ENCODE assay signal across 16 mouse cellular contexts in genomic region chr2:69288989-69289388, GRCm38 (mm10). TPM values are rescaled to one million over a fixed set of nuclear protein-coding genes. Genes with fewer than 3 reads are reported as not detected.
DNase-seq lines count a peak whose midpoint lies in the region; ATAC-seq and TF ChIP-seq lines count a peak whose summit lies in the region.
"Had no signal": no experiment of that assay in that cellular context is flagged by ENCODE, and none has a peak within 500 bp of the region (broad histone marks: within the 10 kb centered on the region; RNA-seq: fewer than 3 reads in every experiment).

No protein-coding gene starts in this region.

- no peak overlapping the region for H3K27ac ChIP-seq in kidney, embryonic 14.5 days (ENCODE audit: low read depth, low read length)
- H3K27ac ChIP-seq: heart, adult 2 months; hindbrain, postnatal 0 days; limb, embryonic 12.5 days; midbrain, embryonic 12.5 days; neural tube, embryonic 12.5 days had no signal

- H3K4me3 ChIP-seq in kidney, embryonic 14.5 days (ENCODE audit: low read length): no peak overlapping the region
- no peak overlapping the region for H3K4me3 ChIP-seq in C2C12 (ENCODE audit: insufficient read depth, poor library complexity, severe bottlenecking)
- H3K4me3 ChIP-seq: heart, adult 2 months; limb, embryonic 12.5 days; midbrain, embryonic 12.5 days; neural tube, embryonic 12.5 days had no signal

- WGBS in kidney, embryonic 14.5 days: 67% methylated on average over 5 of the region's 5 CpGs

- H3ac ChIP-seq in C2C12 (ENCODE audit: control insufficient read depth, insufficient read length, low read depth): no peak overlapping the region

- H3K4me2 ChIP-seq in kidney, embryonic 14.5 days (replicated peaks; ENCODE audit: low read depth, low read length): no peak overlapping the region
- H3K4me2 ChIP-seq: limb, embryonic 12.5 days; midbrain, embryonic 12.5 days; neural tube, embryonic 12.5 days had no signal

- DNase-seq in kidney, adult 11 months: peak; percentile 17
- peak; percentile 84 for DNase-seq in adrenal gland, adult 2 months
- DNase-seq in kidney, postnatal 25 days: peak; percentile 14 to 36
- no peak for DNase-seq in thymus, postnatal 14 days
- no peak for DNase-seq in natural killer cell, adult 2 months (ENCODE audit: low spot score in 2 of 2)
- DNase-seq: cerebellum, adult 11-12 months; embryo, embryonic 11 days; thymus, postnatal 25 days had no signal

- H3K27me3 ChIP-seq in kidney, embryonic 14.5 days (ENCODE audit: control insufficient read depth, insufficient read depth, low read length): no peaks in the 10 kb centered on the region
- H3K27me3 ChIP-seq in C2C12 (ENCODE audit: control insufficient read depth, insufficient read depth, insufficient read length): no peaks in the 10 kb centered on the region
- H3K27me3 ChIP-seq: limb, embryonic 12.5 days; midbrain, embryonic 12.5 days; neural tube, embryonic 12.5 days had no signal

- ATAC-seq in kidney, embryonic 14.5 days (ENCODE audit: low FRiP score, low TSS enrichment): no peak
- ATAC-seq: hindbrain, postnatal 0 days had no signal

- H3K4me1 ChIP-seq in kidney, embryonic 14.5 days (ENCODE audit: control insufficient read depth, insufficient read depth, low read length): no peaks in the 10 kb centered on the region
- H3K4me1 ChIP-seq: limb, embryonic 12.5 days; midbrain, embryonic 12.5 days; neural tube, embryonic 12.5 days had no signal

- no peaks in the 10 kb centered on the region for H3K79me3 ChIP-seq in C2C12 (ENCODE audit: low read depth)

- H3K36me3 ChIP-seq in kidney, embryonic 14.5 days (ENCODE audit: control insufficient read depth, insufficient read depth, low read length): no peaks in the 10 kb centered on the region
- no peaks in the 10 kb centered on the region for H3K36me3 ChIP-seq in C2C12 (ENCODE audit: control insufficient read depth, insufficient read depth)
- H3K36me3 ChIP-seq: limb, embryonic 12.5 days; midbrain, embryonic 12.5 days; neural tube, embryonic 12.5 days had no signal

- H3K9me3 ChIP-seq in kidney, embryonic 14.5 days (ENCODE audit: control insufficient read depth, low read length): no peaks in the 10 kb centered on the region
- H3K9me3 ChIP-seq: limb, embryonic 12.5 days; midbrain, embryonic 12.5 days; neural tube, embryonic 12.5 days had no signal

- H3K79me2 ChIP-seq in C2C12 (ENCODE audit: control insufficient read depth, insufficient read depth): no peaks in the 10 kb centered on the region

- no peak for TF ChIP-seq CTCF in C2C12 (IDR thresholded peaks at IDR 0.05; ENCODE audit: control insufficient read depth, insufficient read depth, insufficient read length)

- H3K9ac ChIP-seq in kidney, embryonic 14.5 days (ENCODE audit: low read depth, low read length): no peak overlapping the region
- H3K9ac ChIP-seq: limb, embryonic 12.5 days; midbrain, embryonic 12.5 days; neural tube, embryonic 12.5 days had no signal

TF ChIP-seq in C2C12, 6 proteins besides CTCF, POLR2A, EP300 and RAD21:
- peak; percentile 22 for TF ChIP-seq CEBPB (IDR thresholded peaks at IDR 0.05; ENCODE audit: low read depth)
- peak; percentile 75 for TF ChIP-seq FOSL1 (IDR thresholded peaks at IDR 0.05; ENCODE audit: insufficient read depth, low read length, poor library complexity, severe bottlenecking)
- peak; percentile 60 for TF ChIP-seq MYOD1 (IDR thresholded peaks at IDR 0.05; ENCODE audit: control insufficient read depth, insufficient read length, low read depth)
- TF ChIP-seq MAX (IDR thresholded peaks at IDR 0.05): peak; percentile 60
- TF ChIP-seq MYOG (IDR thresholded peaks at IDR 0.05; ENCODE audit: control insufficient read depth, extremely low read depth, insufficient read length): no peak
- TF ChIP-seq USF1 (IDR thresholded peaks at IDR 0.05; ENCODE audit: low read depth): peak; percentile 61
TF ChIP-seq in C2C12: peak in this region for 5.

RNA-seq across cellular contexts. Expression of gene Abcb11, which starts 53.4 kb away (rescaled TPM):
- not detected in 2 replicates for polyA plus RNA-seq in kidney, embryonic 14.5 days (2014; fragmentation: Nextera tagmentation; extraction: Ambion mirVana)
- 0.02 TPM for polyA plus RNA-seq in C2C12 (2012; fragmentation: generic; extraction: Trizol)
- 1 to 10 TPM in 1 of 2 experiments, not detected in 1; 1.1 TPM for total RNA-seq in adrenal gland, adult 2 months (2021)
- polyA plus RNA-seq in adrenal gland, adult 2 months (2012; rRNA removed): not detected in 2 replicates
- total RNA-seq: adrenal gland, adult 18-20 months; heart, adult 2 months; hindbrain, postnatal 0 days had no signal
- polyA plus RNA-seq: heart, adult 2 months; limb, embryonic 12.5 days; midbrain, embryonic 12.5 days; neural tube, embryonic 12.5 days had no signal

Comparison
In these comparisons a context has a peak if more than half of its experiments do, and no peak if none do; other contexts are left out.
1. DNase-seq: peak in kidney, adult 11 months (single experiment), adrenal gland, adult 2 months (single experiment) and kidney, postnatal 25 days (2 of 2); none in thymus, postnatal 14 days (single experiment) and natural killer cell, adult 2 months (0 of 2).